Mouse (Mus musculus) cerebellum, postnatal 14 days (tissue): ENCODE data around the gene Notch2.

Experiments
- DNase-seq, 2 experiments: peaks; one replicate each; pipeline ENCODE4 v3.0.0; 2021; ENCODE audit warnings: mixed read lengths in 2 of 2

Gene Notch2

GRCm38 (mm10) chr3:97998349-97998748 is 15.0 kb upstream of the Notch2 start:
- DNase-seq: no peak

DNA sequence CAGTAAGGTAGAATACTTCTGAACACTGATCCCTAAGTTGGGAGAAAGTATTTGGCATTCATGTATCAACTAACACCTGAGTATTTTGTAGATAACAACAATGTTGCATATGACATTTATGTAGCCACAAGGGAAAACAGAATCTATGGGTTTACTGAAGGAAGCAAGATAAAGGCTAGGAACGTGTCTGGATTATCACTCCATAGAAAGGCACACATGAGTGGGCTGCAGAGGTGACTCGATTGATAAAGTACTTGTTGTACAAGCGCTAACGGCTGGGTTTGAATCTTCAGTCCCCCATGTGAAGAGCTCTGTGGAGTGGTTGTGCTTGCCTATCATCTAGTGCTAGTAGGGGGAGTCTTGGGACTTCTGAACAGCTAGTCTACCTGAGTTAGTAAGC is 9.8 kb upstream of the Notch2 start:
- no peak for DNase-seq

GRCm38 (mm10) chr3:98004231-98004630 is 9.1 kb upstream of the Notch2 start:
- no peak for DNase-seq

GRCm38 (mm10) chr3:98005306-98005705 is 8.0 kb upstream of the Notch2 start:
- no peak for DNase-seq

- DNase-seq: no peak
Measured at GRCm38 (mm10) chr3:98006046-98006691, 7.2 kb upstream of the Notch2 start.

DNA sequence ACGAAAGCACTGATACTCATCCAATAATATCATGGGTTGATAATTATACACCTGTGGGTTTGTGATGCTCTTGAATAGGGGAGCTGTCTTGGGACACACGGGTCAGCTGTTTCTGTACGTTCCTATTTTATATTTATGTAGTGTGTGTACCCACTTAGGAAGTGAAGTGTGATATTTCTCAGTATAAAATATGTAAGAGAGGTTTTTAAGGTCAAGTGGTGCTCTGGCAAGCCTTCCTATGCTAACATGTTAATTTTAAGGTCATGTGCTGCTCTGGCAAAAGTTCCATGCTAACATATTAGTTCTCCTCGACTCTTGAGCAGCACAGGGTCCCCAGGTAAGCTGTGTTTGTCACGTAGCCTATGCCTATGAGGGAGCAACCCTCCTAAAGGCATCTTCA is 6.4 kb upstream of the Notch2 start:
- DNase-seq: no peak

GRCm38 (mm10) chr3:98008143-98008542 is 5.2 kb upstream of the Notch2 start:
- no peak for DNase-seq

DNA sequence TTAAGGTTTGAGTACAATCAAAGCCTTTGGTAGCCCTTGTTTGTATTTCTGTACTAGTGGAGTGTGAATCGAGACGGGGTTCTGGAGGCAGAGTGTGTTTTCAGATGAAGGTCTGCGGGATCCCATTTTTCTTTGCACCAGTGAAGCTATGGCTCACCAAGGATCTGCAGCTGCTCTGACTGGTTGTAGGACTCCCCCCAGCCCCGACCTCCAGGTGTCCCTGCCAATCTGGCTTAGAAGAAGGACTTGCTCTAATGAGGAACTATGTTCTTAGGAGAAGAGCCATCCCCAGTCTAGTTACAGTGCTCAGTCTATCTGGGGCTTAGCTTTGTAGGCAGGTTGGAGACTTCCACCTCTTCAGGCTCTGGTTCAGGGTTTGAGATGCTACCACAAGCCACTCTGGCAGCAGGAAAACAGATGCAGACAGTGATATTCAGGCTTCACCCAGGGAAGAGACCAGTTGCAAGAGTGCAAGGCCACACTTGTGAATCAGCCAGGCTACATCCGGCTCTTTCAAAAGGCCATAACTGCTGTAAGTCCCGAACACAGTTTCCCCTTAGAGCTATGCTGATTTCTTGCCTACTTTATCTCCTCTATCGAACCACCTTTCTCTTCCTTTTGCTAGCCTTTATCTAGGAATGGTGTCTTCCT is 4.0 kb upstream of the Notch2 start:
- DNase-seq: no peak

DNA sequence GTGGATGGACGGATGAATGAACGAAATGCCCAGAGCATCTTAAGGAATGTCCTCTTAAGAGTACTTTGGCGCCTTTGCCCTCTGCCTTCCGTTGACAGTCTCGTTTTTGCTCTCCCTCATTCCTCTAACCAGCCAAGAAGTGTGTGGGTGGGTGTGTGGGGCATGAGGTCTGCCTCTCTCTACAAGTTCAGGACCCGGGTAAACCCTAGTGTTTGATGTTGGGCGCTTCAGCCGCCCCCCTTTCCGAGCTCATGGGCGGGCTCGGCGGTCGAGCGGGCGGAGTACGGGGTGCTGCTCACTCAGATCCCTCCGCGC is 284 bp upstream of the Notch2 start:
- no peak for DNase-seq

DNA sequence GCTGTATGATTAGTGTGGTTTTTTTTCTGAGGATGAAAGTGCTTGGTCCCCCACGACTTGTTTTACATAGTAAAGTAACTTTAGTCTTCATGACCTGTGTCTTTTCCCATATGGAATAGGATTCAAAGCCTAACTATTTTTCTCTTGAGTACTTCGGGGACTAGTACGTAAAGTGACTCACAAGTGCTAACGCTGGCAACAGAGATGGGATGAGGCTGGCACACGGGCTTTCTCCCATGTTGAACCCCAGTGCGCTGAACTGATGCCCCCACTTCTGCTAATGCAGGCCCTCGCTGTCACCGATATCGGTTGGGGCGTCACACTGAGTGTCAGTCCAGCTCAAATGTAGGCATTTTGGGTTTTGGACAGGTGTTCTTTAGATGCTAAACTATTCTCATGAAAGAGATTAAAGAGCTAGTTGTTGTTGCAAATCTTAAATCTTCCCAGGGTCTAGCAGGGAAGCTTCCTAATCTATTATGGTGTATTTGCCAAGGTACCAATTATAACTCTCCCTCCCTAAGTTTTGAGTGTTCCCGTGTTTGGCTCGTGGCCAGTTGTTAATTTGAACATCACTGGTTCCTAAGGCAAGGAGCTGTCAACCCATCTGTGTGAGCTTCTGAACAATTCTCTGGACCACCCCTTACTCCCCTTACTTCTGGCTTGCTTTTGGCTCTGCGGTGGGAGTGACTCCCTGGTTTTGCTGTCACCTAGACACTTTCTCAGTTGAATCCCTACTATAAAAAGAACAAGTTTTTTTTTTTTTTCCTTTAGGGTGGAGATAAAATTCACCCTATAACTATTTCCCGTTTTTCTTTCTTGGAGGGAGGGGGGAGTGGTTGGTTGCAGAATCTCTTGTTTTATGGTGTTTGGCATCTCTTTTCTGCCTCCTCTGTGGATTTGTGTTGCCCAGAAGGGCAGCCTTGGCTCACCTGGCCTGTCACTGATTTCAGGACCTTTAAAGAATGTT is 2.2 kb downstream of the Notch2 start:
- peak in 1 of 2 experiments; percentile 13 for DNase-seq

GRCm38 (mm10) chr3:98016901-98017591 is 3.7 kb downstream of the Notch2 start:
- peak; percentile 61 to 71 for DNase-seq

DNA sequence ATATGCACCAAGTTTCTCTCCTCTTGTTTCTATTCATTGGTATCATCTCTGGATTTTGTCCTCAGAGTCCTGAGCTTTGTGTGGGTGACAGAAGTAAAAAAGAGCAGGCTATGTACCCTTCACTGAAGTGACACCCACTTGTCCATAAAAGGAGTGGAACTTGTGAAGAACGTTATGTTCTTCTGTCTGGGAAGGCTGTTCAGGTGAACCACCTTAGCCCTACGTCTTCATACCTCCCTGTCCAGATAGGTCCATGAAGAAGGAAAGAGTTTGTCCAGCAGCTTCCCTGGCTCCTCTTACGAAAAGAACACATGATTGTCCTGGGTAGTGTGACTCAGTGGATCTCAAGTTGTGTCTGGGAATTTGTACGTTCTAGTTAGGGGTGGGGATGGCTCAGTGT is 4.9 kb downstream of the Notch2 start:
- DNase-seq: no peak

- DNase-seq: peak in 1 of 2 experiments; percentile 34
Measured at GRCm38 (mm10) chr3:98020431-98021229, 7.3 kb downstream of the Notch2 start.

DNA sequence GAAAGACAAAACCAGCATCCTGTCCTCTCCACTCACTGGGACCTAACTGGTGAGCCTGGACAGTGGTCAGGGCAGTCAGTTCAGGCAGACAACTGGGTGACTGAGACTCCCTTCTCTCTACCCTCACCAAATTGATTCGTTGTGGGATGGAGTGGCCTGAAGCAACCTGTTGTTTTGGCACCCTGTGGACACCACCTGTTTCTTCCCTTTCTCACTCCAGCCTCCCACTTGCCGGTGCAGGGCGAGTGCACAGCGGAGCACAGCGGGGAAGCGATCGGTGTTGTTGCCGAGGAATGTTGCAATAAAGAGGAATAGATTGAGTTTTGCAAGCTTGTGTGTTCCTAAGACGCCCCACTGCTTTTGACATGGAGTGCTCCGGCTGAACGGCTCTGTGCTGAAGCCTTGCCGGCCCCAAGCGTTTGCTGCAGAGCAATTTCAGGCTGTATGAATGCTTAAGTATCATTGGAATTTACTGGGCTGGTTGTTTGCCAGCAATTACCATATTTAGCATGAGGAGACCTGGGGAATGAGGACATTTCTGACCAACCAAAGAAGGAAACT is 11.0 kb downstream of the Notch2 start:
- DNase-seq: peak; percentile 44 to 63

DNA sequence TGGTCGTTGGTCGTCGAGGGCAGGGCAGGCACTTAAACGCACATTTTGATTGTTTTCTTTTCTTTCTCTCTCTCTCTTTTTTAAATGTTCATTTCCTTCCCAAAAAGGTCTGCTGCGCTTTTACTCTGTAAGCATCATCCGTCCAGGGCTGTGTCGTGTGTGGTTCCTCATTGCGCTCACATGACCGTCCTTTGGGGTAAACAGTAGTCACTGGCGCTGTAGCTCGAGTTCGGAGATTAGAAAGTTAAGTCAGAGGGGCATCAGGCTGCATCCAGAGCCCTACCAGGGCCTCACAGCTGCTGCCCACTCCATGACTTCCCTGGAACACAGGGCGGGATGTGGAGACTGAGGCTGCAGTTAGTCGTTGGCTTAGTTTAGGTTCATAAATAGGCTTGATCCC is 12.2 kb downstream of the Notch2 start:
- DNase-seq: peak in 1 of 2 experiments; percentile 2

DNA sequence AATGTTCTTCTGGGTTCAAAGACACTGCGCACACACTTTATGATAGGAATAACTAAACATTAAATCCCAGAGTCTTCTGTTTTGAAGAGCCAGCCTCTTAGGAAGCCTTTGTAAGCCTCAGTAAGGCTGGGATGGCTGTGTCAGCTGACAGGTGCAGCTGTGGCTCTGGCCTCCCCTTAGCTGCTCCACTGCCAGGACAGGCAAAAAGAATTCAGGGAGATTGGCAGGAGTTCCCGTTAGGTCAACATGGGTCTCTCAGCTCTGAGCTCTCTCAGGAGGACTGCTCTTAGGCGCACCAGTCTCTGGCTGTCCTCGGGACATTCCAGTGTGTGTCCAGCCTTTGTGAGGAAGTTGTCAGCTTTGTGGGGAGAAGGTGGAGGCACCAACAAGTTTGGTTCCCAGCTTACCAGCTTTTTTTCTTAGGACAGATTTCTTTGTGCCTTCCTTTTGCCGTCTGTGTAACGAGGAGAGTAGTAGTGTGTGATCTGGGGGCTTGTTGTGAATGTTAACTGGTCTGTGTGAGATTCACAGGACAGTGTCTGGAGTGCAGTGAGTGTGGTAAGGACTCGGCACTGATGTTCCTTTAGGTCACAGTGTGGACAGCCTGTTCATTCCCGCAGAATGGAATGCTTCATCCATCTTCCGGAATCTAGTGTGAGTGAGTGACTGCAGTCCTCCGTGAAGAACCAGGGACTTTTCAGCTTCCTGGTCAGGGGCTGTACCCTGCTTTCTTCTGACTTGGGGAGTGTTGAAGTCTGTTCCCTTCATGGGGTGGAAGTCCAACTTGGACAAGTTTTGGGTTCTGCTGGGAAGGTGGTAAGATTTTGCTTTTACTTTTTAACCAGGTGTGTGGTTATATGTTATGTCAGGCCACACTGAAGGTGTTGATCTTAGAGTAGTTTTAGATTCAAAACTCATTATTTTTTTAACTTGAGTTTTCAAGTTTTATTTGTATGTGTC is 12.9 kb downstream of the Notch2 start:
- peak in 1 of 2 experiments; percentile 7 for DNase-seq

GRCm38 (mm10) chr3:98027371-98027774 is 14.0 kb downstream of the Notch2 start:
- no peak for DNase-seq

GRCm38 (mm10) chr3:98028072-98028471 is 14.7 kb downstream of the Notch2 start:
- DNase-seq: no peak

- peak in 1 of 2 experiments; percentile 38 for DNase-seq
Measured at GRCm38 (mm10) chr3:98028936-98029335, 15.6 kb downstream of the Notch2 start.

DNA sequence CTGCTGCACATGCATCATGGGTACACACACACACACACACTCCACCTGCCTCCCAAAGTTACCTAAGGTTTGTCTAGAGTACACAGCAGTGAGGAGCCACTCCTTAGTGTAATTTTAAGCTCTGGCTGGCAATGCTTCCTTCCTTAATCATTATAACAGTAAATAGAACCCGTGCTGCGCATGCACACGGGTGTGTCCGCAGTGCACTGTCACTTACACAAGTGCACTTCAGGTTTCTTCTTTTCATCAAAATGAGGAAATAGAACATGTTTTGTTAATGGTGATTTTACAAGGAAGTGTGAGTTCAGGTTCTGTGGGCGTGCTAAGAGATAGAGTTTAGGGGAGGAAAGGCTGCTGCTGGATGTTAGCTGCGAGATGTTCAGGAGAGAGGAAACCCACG is 17.8 kb downstream of the Notch2 start:
- DNase-seq: no peak

GRCm38 (mm10) chr3:98032191-98032590 is 18.9 kb downstream of the Notch2 start:
- DNase-seq: no peak
